Mouse (Mus musculus): ENCODE measurements around the gene Siglec1. TPM values are rescaled to one million over a fixed set of nuclear protein-coding genes. Genes with fewer than 3 reads are reported as not detected.

Gene Siglec1
- polyA plus RNA-seq, 1 experiment from 2014 or later, result 0.10 TPM

Small RNAs within 50 kb of the gene (microRNA-seq; reads per million reads assigned to microRNA genes)
- not detected for gene Mir6973b

Other genes with a start within 250 kb of the Siglec1 start
- 49.6 and 54.8 TPM in 2 replicates for gene 4930402H24Rik, start 180.4 kb downstream of the Siglec1 start, polyA plus RNA-seq (2014; fragmentation: Nextera tagmentation; extraction: Ambion mirVana)
- 9.2 and 9.9 TPM in 2 replicates for gene Atrn, start 180.3 kb downstream of the Siglec1 start, polyA plus RNA-seq (2014; fragmentation: Nextera tagmentation; extraction: Ambion mirVana)
- gene Gfra4, start 43.7 kb downstream of the Siglec1 start, polyA plus RNA-seq (2014; fragmentation: Nextera tagmentation; extraction: Ambion mirVana), result 2.1 and 3.0 TPM in 2 replicates
- 0.64 and 0.68 TPM in 2 replicates for gene Adam33, start 23.0 kb downstream of the Siglec1 start, polyA plus RNA-seq (2014; fragmentation: Nextera tagmentation; extraction: Ambion mirVana)
- gene Hspa12b, start 40.5 kb upstream of the Siglec1 start, polyA plus RNA-seq (2014; fragmentation: Nextera tagmentation; extraction: Ambion mirVana), result 2.9 and 3.3 TPM in 2 replicates
- gene Gm11037, start 46.7 kb upstream of the Siglec1 start, polyA plus RNA-seq (2014; fragmentation: Nextera tagmentation; extraction: Ambion mirVana), result not detected in 2 replicates
- gene 1700037H04Rik, start 73.3 kb upstream of the Siglec1 start, polyA plus RNA-seq (2014; fragmentation: Nextera tagmentation; extraction: Ambion mirVana), result 112 and 122 TPM in 2 replicates
- gene Cenpb, start 93.3 kb upstream of the Siglec1 start, polyA plus RNA-seq (2014; fragmentation: Nextera tagmentation; extraction: Ambion mirVana), result 8.7 and 9.5 TPM in 2 replicates
- gene Cdc25b, start 100.2 kb upstream of the Siglec1 start, polyA plus RNA-seq (2014; fragmentation: Nextera tagmentation; extraction: Ambion mirVana), result 122 and 130 TPM in 2 replicates
- 6.3 and 7.1 TPM in 2 replicates for gene Spef1, start 100.5 kb upstream of the Siglec1 start, polyA plus RNA-seq (2014; fragmentation: Nextera tagmentation; extraction: Ambion mirVana)
- gene Ap5s1, start 120.3 kb upstream of the Siglec1 start, polyA plus RNA-seq (2014; fragmentation: Nextera tagmentation; extraction: Ambion mirVana), result 26.6 and 29.4 TPM in 2 replicates
- 11.0 and 13.3 TPM in 2 replicates for gene Mavs, start 147.3 kb upstream of the Siglec1 start, polyA plus RNA-seq (2014; fragmentation: Nextera tagmentation; extraction: Ambion mirVana)
- 61.1 and 70.3 TPM in 2 replicates for gene Pank2, start 175.7 kb upstream of the Siglec1 start, polyA plus RNA-seq (2014; fragmentation: Nextera tagmentation; extraction: Ambion mirVana)

Measured in midbrain, embryonic 11.5 days (tissue).